Mouse (Mus musculus) gastrocnemius, postnatal 25 days (tissue): ENCODE results near the gene Zfp967. TPM values are rescaled to one million over a fixed set of nuclear protein-coding genes. Genes with fewer than 3 reads are reported as not detected.
"Not testable (repeated sequence)": the region's sequence is repeated elsewhere in the genome, so short reads cannot be mapped to it uniquely, and the experiment has no call there.

Experiments
- DNase-seq: peaks from one replicate; pipeline ENCODE4 v3.0.0; 2022
- long read RNA-seq, 2 experiments: library from polyadenylated mRNA; stranded (forward); transcript quantifications; one replicate each; pipeline ENCODE4 v2.0.0; 2021
- total RNA-seq, 2 experiments: library from RNA; stranded (reverse); gene quantifications; 1 replicate in 1 of 2; 2 replicates in 1 of 2; pipeline ENCODE4 v1.2.3; 2021

Gene Zfp967
- not detected for total RNA-seq
- long read RNA-seq, experiment 1, partial matches to known transcripts, result 2 of 2 reads
- long read RNA-seq, experiment 1, other reads (novel, unspliced or antisense), result 0 of 2 reads
- long read RNA-seq, experiment 2, result 0 reads

DNA sequence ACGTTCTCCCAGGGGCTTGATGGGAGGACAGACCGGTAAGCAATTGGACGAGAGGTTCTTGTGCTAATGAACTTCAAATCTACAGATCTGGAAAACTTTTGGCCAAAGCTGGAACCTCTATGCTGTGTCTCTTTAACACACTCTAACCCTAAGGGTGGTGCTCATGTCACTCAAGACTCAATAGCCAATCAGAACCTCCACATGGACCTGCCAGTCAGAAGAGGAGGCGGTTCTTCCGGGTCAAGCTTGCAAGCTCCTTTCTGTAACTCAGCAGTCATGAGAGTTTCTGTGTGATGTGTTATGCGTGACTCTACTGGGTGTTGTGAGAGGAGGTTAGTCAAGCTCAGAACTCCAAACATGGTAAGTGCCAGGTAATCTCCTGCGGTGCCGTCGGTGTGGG, at the start of gene Zfp967:
Gene Zfp967 (plus strand): TSS at position 301 of the 400 bp plus-strand sequence.
- not testable (repeated sequence) for DNase-seq

DNA sequence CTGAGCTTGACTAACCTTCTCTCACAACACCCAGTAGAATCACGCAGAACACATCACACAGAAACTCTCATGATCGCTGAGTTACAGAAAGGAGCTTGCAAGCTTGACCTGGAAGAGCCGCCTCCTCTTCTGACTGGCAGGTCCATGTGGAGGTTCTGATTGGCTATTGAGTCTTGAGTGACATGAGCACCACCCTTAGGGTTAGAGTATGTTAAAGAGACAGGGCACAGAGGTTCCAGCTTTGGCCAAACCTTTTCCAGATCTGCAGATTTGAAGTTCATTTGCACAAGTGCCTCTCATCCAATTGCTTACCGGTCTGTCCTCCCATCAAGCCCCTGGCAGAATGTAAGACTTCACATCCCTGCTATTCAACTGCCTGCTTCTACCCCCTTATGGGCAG, 34.2 kb upstream of the Zfp967 start, which contains the start of gene Gm14434:
Gene Gm14434 (minus strand): TSS at position 101 of the 400 bp plus-strand sequence.
- not testable (repeated sequence) for DNase-seq

Other genes starting within 250 kb of the Zfp967 start
- gene Gm11009, start 201.6 kb upstream of the Zfp967 start, total RNA-seq, result not detected
- 10 to 100 TPM in 1 of 2 experiments, 1 to 10 TPM in 1; 9.1 to 11.3 TPM for gene Gm14435, start 97.5 kb upstream of the Zfp967 start, total RNA-seq
- gene Gm14434, start 34.3 kb upstream of the Zfp967 start, total RNA-seq, result not detected
- gene Gm14308, start 115.3 kb downstream of the Zfp967 start, total RNA-seq, result 1 to 10 TPM in 1 of 2 experiments, not detected in 1; 1.7 TPM
- gene Zfp973, start 149.5 kb downstream of the Zfp967 start, total RNA-seq, result 10 to 100 TPM in 1 of 2 experiments, 1 to 10 TPM in 1; 8.8 to 10.5 TPM
- 1 to 10 TPM; 6.2 to 8.9 TPM for gene Gm14305, start 187.3 kb downstream of the Zfp967 start, total RNA-seq